Mouse (Mus musculus): ENCODE data around the gene Nrbf2. TPM values are rescaled to one million over a fixed set of nuclear protein-coding genes. Genes with fewer than 3 reads are reported as not detected.
A peak's percentile ranks its signal among the peaks of the same experiment; 100 is the strongest.

Nrbf2 gene
- 39.0 and 39.1 TPM in 2 replicates for polyA plus RNA-seq (2016; fragmentation: Nextera tagmentation; extraction: Ambion mirVana)

DNA sequence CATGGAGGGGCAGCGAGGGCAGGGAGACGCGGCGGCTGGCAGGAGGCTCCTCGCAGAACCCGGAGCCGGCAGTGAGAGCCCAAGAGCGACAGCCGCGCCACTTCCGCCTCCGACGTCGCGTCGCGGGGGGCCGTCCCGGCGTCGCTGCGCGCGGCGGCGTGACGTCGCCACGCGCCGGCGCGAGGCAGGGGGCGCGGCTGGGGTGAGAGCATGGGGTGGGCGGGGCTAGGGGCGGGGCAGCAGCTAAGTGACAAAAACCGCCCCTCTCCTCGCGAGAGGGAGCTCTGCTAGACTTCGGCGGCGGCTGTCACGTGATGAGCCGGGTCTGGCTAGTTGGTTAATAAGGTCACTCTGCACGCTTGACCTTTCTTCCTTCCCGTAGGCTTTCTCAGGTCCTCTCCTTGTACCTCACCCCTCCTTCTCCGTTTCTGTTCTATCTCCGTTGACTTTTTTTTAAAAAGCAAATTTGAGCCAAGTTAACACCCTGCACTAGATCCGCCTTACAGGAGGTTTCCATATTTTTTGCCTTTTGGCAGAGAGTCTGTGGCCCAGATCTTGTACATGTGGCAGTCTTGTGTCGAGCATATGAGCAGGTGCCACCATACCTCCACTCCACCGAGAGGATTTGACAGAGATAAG is at the start of gene Nrbf2:
Gene Nrbf2, minus strand, starts transcription at position 130 of the 639 bp plus-strand sequence.
- Histone ChIP-seq H3K27me3 (replicated peaks; ENCODE audit: low read depth, poor library complexity, severe bottlenecking) (no peaks in the 10 kb centered on the region), H3K27ac (replicated peaks) (peak within 1 kb of the TSS; percentile 82), H3K4me1 (peaks cover 26% of the 10 kb centered on the region), H3K36me3 (replicated peaks) (no peaks in the 10 kb centered on the region), H3K4me3 (peak within 1 kb of the TSS; percentile 82), H3K9me3 (no peaks in the 10 kb centered on the region)
- 3% methylated on average over 52 of the region's 52 CpGs for WGBS
- peak; percentile 96 for DNase-seq (ENCODE audit: low spot score)

DNA sequence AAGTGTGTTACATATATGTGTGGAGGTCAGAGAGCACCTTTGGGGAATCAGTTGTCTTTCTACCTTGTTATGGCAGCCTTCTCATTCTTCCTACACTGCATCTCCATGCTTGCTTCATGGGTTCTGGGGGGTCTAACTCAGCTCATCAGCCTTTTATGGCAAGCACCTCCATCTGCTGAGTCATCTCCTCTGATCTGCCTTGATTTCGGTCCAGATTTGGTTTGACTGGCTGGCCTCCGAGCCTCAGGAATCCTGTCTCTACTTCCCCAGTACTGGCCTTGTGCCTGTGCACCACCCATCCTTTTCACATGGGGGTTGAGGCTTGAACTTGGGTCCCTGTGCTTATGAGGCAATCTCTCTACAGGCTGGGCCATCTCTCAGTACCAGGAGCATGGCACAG is 45.5 kb upstream of the Nrbf2 start:
- no peak overlapping the region for H3K27ac ChIP-seq (replicated peaks)
- H3K9me3 ChIP-seq = no peaks in the 10 kb centered on the region
- H3K4me1 ChIP-seq = peaks cover 7% of the 10 kb centered on the region
- no peak for DNase-seq (ENCODE audit: low spot score)
- no peaks in the 10 kb centered on the region for H3K27me3 ChIP-seq (replicated peaks; ENCODE audit: low read depth, poor library complexity, severe bottlenecking)
- no peak overlapping the region for H3K4me3 ChIP-seq
- 84% methylated on average over 2 of the region's 2 CpGs for WGBS
- no peaks in the 10 kb centered on the region for H3K36me3 ChIP-seq (replicated peaks)

DNA sequence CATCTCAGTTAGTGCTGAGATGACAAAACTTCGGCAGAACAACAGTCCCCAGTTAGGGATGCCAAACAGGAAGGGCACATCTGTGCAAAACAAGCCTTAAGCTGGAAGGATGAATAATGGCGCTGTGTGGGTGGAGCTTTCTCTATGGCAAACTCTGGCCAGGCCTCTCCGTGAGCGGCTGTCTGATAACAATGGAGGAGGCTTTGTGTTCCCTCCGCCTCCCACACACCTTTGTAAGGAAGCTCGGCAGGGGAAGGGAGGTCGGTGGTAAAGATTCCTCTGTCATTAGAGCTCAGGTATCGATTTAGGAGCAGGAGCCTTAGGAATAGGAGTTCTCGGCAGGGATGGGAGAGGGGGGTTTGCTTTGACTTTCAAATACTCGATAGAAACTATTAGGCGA is 44.6 kb upstream of the Nrbf2 start:
- no peak overlapping the region for H3K4me3 ChIP-seq
- H3K27ac ChIP-seq (replicated peaks) = 0 out of 2 replicates have a peak overlapping the region, but pooled peaks have one; percentile 19
- no peaks in the 10 kb centered on the region for H3K9me3 ChIP-seq
- H3K27me3 ChIP-seq (replicated peaks; ENCODE audit: low read depth, poor library complexity, severe bottlenecking) = no peaks in the 10 kb centered on the region
- 36% methylated on average over 11 of the region's 11 CpGs for WGBS
- peaks cover 4% of the 10 kb centered on the region for H3K4me1 ChIP-seq
- DNase-seq (ENCODE audit: low spot score) = no peak
- no peaks in the 10 kb centered on the region for H3K36me3 ChIP-seq (replicated peaks)

DNA sequence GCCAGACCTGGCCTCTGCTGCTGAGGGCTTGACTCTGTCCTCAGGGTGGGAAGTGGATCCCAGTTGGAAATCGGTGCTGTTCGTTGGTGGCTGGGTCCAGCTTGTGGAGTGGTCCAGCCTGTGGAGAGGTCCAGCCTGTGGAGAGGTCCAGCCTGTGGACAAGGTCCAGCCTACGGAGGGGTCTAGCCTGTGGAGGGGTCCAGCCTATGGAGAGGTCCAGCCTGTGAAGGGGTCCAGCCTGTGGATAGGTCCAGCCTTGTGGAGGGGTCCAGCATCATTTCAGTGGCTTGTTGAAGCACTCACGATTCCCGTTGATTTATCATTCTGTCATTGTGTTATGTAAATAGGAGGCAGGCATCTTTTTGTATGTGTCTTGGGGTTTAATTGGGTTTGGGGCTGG is 43.1 kb upstream of the Nrbf2 start:
- WGBS = 89% methylated on average over 5 of the region's 5 CpGs
- H3K4me3 ChIP-seq = no peak overlapping the region
- H3K27ac ChIP-seq (replicated peaks) = no peak overlapping the region
- H3K9me3 ChIP-seq = no peaks in the 10 kb centered on the region
- H3K27me3 ChIP-seq (replicated peaks; ENCODE audit: low read depth, poor library complexity, severe bottlenecking) = no peaks in the 10 kb centered on the region
- H3K36me3 ChIP-seq (replicated peaks) = no peaks in the 10 kb centered on the region
- peaks cover 4% of the 10 kb centered on the region for H3K4me1 ChIP-seq
- no peak for DNase-seq (ENCODE audit: low spot score)

DNA sequence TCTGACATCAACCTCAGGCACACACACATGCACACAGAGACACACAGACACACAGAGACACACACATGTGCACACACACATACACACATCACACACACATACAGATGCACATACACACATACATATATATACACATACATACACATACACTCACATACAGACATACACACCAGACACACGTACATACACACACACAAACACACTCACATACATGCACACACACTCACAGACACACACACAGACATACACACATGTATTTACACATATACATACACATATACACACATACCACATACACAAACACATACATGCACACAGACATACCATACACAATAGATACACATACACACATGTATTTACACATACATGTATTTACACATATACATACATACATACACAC is 38.9 kb upstream of the Nrbf2 start:
- Histone ChIP-seq H3K36me3 (replicated peaks) (no peaks in the 10 kb centered on the region), H3K4me3 (no peak overlapping the region), H3K27me3 (replicated peaks; ENCODE audit: low read depth, poor library complexity, severe bottlenecking) (peaks cover 40% of the 10 kb centered on the region), H3K27ac (replicated peaks) (no peak overlapping the region), H3K4me1 (peaks cover 5% of the 10 kb centered on the region), H3K9me3 (no peaks in the 10 kb centered on the region)
- DNase-seq (ENCODE audit: low spot score) = no peak
- 87% methylated on average over 1 of the region's 1 CpGs for WGBS

DNA sequence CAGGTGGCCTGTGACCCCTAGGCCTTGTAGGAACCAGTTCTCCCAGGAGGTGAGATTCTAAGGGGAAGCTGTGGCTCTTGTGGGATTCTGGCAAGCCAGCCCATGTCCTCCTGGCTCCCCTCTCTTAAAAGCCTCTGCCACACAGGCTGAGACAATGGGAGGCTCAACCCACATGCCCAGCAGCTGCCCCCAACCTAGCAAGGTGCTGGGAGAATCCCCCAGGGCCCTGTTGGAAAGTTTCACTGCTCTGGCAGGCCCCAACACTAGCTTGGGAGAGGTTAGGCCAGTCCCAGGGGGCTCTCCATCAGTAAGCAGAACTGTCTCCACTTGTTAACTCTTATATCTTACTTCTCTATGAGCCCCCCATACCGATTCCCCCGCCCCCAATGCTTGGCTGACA is 36.3 kb upstream of the Nrbf2 start:
- peaks cover 59% of the 10 kb centered on the region for H3K27me3 ChIP-seq (replicated peaks; ENCODE audit: low read depth, poor library complexity, severe bottlenecking)
- H3K4me3 ChIP-seq = no peak overlapping the region
- H3K36me3 ChIP-seq (replicated peaks) = no peaks in the 10 kb centered on the region
- H3K9me3 ChIP-seq = no peaks in the 10 kb centered on the region
- no peak for DNase-seq (ENCODE audit: low spot score)
- peaks cover 15% of the 10 kb centered on the region for H3K4me1 ChIP-seq
- 95% methylated on average over 2 of the region's 2 CpGs for WGBS
- no peak overlapping the region for H3K27ac ChIP-seq (replicated peaks)

DNA sequence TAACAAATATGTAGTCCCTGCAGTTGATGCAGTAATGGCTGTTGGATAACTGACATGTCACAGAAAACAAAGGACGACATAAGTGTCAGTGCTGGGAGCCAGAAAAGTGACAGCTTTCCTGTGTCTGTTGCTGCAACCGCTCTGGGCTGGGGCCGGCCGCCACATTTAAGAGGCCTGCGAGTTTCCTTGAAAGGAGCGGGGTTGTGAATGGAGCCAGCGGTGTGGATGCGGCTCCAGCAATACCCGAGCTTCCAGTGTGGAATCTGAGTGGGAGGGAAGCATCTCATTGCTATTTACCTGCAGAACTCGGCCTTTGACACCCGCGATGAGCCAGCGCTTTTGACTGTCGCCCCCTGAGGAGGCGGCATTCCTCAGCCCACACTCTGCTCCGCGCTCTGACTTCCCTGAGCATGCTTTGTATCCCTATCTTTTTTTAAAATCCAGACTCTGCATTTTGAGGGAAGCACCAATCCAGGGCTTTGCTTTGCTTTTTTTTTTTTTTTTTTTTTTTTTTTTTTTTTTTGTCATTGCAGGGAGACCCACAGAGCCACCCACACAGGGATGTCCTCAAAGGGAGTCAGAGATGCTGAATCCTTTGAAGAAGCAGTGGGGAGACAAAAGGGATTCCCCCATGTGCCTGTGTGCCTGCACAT is 35.2 kb upstream of the Nrbf2 start:
- no peaks in the 10 kb centered on the region for H3K36me3 ChIP-seq (replicated peaks)
- H3K27me3 ChIP-seq (replicated peaks; ENCODE audit: low read depth, poor library complexity, severe bottlenecking) = peaks cover 62% of the 10 kb centered on the region
- H3K4me3 ChIP-seq = peak overlapping the region; percentile 36
- H3K4me1 ChIP-seq = peaks cover 15% of the 10 kb centered on the region
- DNase-seq (ENCODE audit: low spot score) = no peak
- 7% methylated on average over 17 of the region's 17 CpGs for WGBS
- no peak overlapping the region for H3K27ac ChIP-seq (replicated peaks)
- H3K9me3 ChIP-seq = no peaks in the 10 kb centered on the region

DNA sequence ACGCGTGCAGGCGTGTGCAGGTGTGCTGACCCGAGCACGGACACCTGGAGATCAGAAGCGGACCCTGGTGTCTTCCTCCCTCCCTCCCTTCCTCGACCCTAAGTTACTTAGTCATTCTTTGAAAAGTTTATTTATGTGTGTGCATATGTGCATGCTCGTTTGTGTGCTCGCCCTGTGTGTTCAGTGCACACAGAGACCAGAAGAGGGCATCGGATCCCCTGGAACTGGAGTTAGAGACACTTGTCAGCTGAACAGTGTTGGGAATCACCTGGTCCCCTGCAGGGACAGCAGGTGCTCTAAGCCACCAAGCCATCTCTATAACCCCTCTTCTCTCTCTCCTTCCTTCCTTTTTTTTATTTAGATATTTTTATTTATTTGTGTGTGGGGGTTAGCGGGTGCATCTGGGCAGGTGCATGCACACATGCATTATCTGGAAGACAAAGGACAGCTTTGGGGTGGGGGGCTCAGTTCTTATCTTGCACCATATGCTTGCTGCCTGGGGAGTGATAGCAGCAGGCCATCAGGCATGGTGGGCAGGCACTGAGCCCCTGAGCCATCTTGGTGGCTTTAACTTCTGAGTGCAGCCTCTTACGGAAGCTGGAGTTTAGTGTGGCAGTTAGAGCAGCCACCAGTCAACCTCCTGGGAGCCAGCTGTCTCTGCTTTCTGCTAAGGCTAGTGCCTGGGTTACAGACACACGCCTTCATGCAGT is 34.1 kb upstream of the Nrbf2 start:
- Histone ChIP-seq H3K4me1 (peaks cover 15% of the 10 kb centered on the region), H3K4me3 (no peak overlapping the region), H3K9me3 (no peaks in the 10 kb centered on the region), H3K27me3 (replicated peaks; ENCODE audit: low read depth, poor library complexity, severe bottlenecking) (peaks cover 62% of the 10 kb centered on the region), H3K36me3 (replicated peaks) (no peaks in the 10 kb centered on the region), H3K27ac (replicated peaks) (no peak overlapping the region)
- 59% methylated on average over 13 of the region's 13 CpGs for WGBS
- DNase-seq (ENCODE audit: low spot score) = no peak

DNA sequence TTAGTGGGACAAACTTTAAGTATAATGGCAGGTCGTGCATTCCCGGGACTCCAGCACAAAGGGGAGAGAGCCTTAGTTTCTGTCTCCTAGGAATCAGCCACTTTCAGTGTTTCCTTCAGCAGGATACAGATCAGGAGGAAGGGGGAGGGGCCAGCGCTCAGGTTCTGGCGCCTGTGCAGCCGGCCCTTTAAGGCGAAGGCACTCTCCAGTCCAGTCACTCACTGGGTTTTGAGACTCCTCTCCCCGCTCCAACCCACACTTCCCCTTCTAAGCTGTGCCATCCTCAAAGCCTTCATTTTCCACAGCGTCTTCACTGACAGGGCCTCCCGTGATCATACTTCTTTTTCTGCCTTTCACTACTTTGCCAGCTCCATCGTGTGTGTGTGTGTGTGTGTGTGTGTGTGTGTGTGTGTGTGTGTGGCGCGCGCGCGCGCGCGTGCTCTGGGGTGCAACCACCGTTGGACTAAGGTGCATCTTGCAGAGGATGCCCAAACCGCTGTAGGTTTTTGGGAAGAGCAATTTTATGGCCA is 32.9 kb upstream of the Nrbf2 start:
- WGBS = under 1% methylated on average over 20 of the region's 20 CpGs

DNA sequence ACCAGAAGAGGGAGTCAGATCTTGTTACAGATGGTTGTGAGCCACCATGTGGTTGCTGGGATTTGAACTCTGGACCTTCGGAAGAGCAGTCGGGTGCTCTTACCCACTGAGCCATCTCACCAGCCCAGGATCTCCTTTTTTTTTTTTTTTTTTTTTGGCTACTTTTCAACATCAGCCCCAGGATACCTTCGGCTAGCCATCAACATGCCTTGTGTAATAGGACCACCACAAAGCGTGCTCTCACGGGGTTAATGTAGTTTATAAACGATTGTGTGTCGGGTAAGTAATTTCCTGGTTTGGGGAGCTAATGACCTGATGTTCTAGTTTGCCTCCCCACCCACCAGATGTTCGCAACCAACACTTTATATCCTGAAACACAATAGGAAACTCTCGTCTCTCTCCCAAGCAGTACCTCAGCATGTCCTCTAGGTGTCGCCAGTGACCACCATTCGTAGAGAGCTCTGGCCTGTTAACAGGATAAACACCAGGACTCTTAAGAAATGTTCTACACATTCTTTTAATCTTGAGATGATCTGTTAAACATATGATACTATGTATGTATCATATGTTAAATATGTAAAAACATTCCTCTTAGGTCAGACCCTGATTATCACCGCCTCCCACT is 29.8 kb upstream of the Nrbf2 start:
- H3K36me3 ChIP-seq (replicated peaks) = no peaks in the 10 kb centered on the region
- peak; percentile 77 for DNase-seq (ENCODE audit: low spot score)
- H3K4me3 ChIP-seq = no peak overlapping the region
- H3K27me3 ChIP-seq (replicated peaks; ENCODE audit: low read depth, poor library complexity, severe bottlenecking) = peaks cover 32% of the 10 kb centered on the region
- peaks cover 20% of the 10 kb centered on the region for H3K4me1 ChIP-seq
- 18% methylated on average over 12 of the region's 12 CpGs for WGBS
- H3K9me3 ChIP-seq = no peaks in the 10 kb centered on the region
- no peak overlapping the region for H3K27ac ChIP-seq (replicated peaks)

More for the DNA sequence above, 32.9 kb upstream of the Nrbf2 start:
- H3K4me1 ChIP-seq = peaks cover 15% of the 10 kb centered on the region
- peak overlapping the region; percentile 52 for H3K4me3 ChIP-seq
- H3K9me3 ChIP-seq = no peaks in the 10 kb centered on the region
- DNase-seq (ENCODE audit: low spot score) = peak; percentile 76
- no peaks in the 10 kb centered on the region for H3K36me3 ChIP-seq (replicated peaks)
- peaks cover 62% of the 10 kb centered on the region for H3K27me3 ChIP-seq (replicated peaks; ENCODE audit: low read depth, poor library complexity, severe bottlenecking)
- H3K27ac ChIP-seq (replicated peaks) = peak overlapping the region; percentile 41

DNA sequence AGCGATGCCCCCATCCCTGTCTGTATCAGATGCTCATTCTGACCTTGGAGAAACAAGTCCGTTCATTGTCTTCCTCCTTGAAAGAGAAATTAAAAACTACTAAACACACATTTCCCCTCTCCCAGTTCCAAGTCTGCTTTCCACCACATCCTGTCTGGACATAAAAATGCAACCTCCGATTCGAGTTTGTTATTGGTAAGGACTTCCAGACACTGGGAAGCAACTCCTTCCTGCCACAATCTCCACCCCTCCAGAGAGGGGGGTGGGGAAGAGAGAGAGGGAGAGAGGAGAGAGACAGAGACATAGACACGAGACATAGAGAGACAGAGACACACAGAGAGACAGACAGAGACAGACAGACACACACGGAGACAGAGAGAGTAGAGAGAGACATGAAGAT is 27.4 kb upstream of the Nrbf2 start:
- Histone ChIP-seq H3K27me3 (replicated peaks; ENCODE audit: low read depth, poor library complexity, severe bottlenecking) (0 out of 2 replicates have a peak, but pooled peaks cover 13% of the 10 kb centered on the region), H3K36me3 (replicated peaks) (no peaks in the 10 kb centered on the region), H3K4me1 (0 out of 2 replicates have a peak, but pooled peaks cover 10% of the 10 kb centered on the region), H3K9me3 (no peaks in the 10 kb centered on the region), H3K4me3 (no peak overlapping the region), H3K27ac (replicated peaks) (no peak overlapping the region)
- no peak for DNase-seq (ENCODE audit: low spot score)
- 62% methylated on average over 6 of the region's 6 CpGs for WGBS

DNA sequence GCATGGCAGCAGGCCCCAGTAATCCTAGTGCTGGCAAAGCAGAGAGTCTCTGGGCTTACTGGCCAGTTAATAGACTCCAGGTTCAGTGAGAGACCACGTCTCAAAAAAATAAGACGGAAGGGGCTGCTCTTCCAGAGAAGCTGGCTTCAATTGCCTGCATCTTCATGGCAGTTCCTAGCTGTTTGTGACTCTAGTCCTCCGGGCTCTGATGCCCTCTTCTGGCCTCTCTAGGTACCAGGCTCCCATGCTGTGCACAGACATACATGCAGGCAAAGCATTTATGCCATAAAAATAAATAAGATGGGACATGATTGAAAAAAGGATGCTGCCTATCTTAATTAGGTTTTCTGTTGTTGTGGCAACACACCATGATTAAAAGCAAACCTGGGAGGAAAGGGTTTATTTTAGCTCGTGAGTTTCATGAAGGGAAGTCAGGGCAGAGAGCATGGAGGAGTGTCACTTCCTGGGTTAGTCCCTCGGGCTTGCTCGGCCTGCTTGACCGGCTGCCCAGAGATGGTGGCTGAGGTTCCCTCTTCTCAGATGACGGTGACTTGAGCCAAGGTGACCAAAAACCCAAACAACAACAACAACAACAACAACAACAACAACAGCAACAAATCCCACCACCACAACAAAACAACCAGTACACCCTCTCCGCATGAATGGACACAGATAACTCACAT is 26.3 kb upstream of the Nrbf2 start:
- peak; percentile 72 for DNase-seq (ENCODE audit: low spot score)
- no peak overlapping the region for H3K27ac ChIP-seq (replicated peaks)
- H3K4me1 ChIP-seq = 0 out of 2 replicates have a peak, but pooled peaks cover 10% of the 10 kb centered on the region
- no peaks in the 10 kb centered on the region for H3K9me3 ChIP-seq
- no peak overlapping the region for H3K4me3 ChIP-seq
- 25% methylated on average over 9 of the region's 9 CpGs for WGBS
- 0 out of 2 replicates have a peak, but pooled peaks cover 4% of the 10 kb centered on the region for H3K27me3 ChIP-seq (replicated peaks; ENCODE audit: low read depth, poor library complexity, severe bottlenecking)
- no peaks in the 10 kb centered on the region for H3K36me3 ChIP-seq (replicated peaks)

Measured in embryonic facial prominence, embryonic 10.5 days (tissue).